Mouse (Mus musculus) G1E (cell line): ENCODE measurements at regions not wholly inside any gene's neighbourhood (a gene's known extent, or its start where the extent isn't known, plus 50 kb on each side); places are given as distances from the start of the nearest gene placed in this dataset.

ENCODE experiments used
- CTCF ChIP-seq: IDR thresholded peaks from 2 replicates; pipeline ENCODE4 v1.5.1; 2012; ENCODE audit warnings: low read depth, low read length, inconsistent platforms, mixed read lengths
- GATA2 ChIP-seq: IDR thresholded peaks from 2 replicates; pipeline ENCODE4 v1.6.1; 2012; ENCODE audit warnings: low read depth, low read length, inconsistent platforms, borderline replicate concordance

GRCm38 (mm10) chr5:118837001-118837400 lies 276.5 kb downstream of the Med13l start:
- TF ChIP-seq GATA2 (no peak), CTCF (no peak)
